Mouse (Mus musculus) neural tube, embryonic 14.5 days (tissue): ENCODE data around the gene Dirc2. TPM values are rescaled to one million over a fixed set of nuclear protein-coding genes. Genes with fewer than 3 reads are reported as not detected.

Experiments
- ATAC-seq: fragments of 200-750 bp; cut with Nextera tagmentation; 2 replicates; pipeline ENCODE4 v1.8.0; 2017; ENCODE audit warnings: low read depth, mild to moderate bottlenecking, moderate TSS enrichment, moderate library complexity
- H3K27ac ChIP-seq: fragments of 300-500 bp; sonication (generic); 2 replicates; pipeline ENCODE4 v1.5.1; 2014; ENCODE audit warnings: low read depth, mild to moderate bottlenecking, control low read depth, low read length, moderate library complexity, mixed read lengths
- H3K27me3 ChIP-seq: fragments of 300-500 bp; sonication (generic); 2 replicates; pipeline ENCODE4 v1.6.1; 2014; ENCODE audit warnings: low read length; ENCODE audit not compliant: control insufficient read depth, insufficient read depth
- H3K36me3 ChIP-seq: fragments of 300-500 bp; sonication (generic); 2 replicates; pipeline ENCODE4 v1.6.1; 2014; ENCODE audit warnings: low read length, mixed read lengths; ENCODE audit not compliant: control insufficient read depth, insufficient read depth
- H3K4me1 ChIP-seq: fragments of 300-500 bp; sonication (generic); 2 replicates; pipeline ENCODE4 v1.6.1; 2014; ENCODE audit warnings: low read length; ENCODE audit not compliant: control insufficient read depth, insufficient read depth
- H3K4me2 ChIP-seq: fragments of 300-500 bp; sonication (generic); 2 replicates; pipeline ENCODE4 v1.6.1; 2014; ENCODE audit warnings: mild to moderate bottlenecking, low read depth, low read length, control low read depth
- H3K4me3 ChIP-seq: fragments of 300-500 bp; sonication (generic); 2 replicates; pipeline ENCODE4 v1.5.1; 2014; ENCODE audit warnings: low read depth, low read length, control low read depth, mixed read lengths
- H3K9ac ChIP-seq: fragments of 300-500 bp; sonication (generic); replicated peaks from 2 replicates; pipeline ENCODE4 v1.6.1; 2014; ENCODE audit warnings: low read depth, mild to moderate bottlenecking, control low read depth, low read length, mixed read lengths
- H3K9me3 ChIP-seq: fragments of 300-500 bp; sonication (generic); 2 replicates; pipeline ENCODE4 v1.6.1; 2016; ENCODE audit warnings: low read length; ENCODE audit not compliant: control insufficient read depth
- WGBS: fragments of 180-500 bp; shearing (Covaris S2); extraction: QIAGEN DNeasy Blood & Tissue Kit; methylation state at CpG from one replicate; pipeline ENCODE4 v1.1.7; 2014; 5-methylcytosine and 5-hydroxymethylcytosine counted together
- polyA plus RNA-seq: library from polyadenylated mRNA; unstranded; fragments of >200 nt; fragmentation: Nextera tagmentation; extraction: Ambion mirVana; gene quantifications from 2 replicates; pipeline ENCODE4 v1.2.1, GENCODE M21; 2014

The Dirc2 gene
- polyA plus RNA-seq, 1 experiment from 2014 or later: 45.9 TPM

DNA sequence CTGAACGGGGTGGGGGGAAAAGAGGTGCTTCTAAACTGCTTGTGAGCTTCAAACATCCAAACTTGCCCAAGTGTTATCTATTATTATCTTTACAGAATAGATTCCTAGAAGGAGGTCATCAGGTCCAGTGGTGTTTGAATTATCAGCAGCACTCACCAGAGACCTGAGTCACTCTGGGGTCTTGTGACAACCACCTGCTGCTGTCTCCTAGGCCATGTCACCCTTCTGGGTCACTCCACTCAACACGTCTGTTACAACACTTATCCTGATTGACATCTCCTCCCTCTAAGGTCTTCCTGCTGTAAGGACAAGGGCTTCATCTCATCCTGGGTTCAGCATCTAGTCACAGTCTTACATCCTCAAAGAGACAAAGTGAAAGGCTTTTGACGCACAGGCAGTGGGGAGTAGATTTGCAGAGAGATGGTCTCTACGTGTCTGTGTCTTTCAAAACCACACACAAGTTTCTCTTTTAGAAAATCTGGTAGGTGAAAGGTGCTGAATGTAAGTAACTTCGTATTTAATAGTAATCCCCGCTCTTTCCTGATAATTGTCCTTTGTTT, 22.9 kb upstream of the Dirc2 start:
- Histone ChIP-seq H3K27ac (no peak overlapping the region), H3K4me3 (no peak overlapping the region), H3K36me3 (peaks cover 6% of the 10 kb centered on the region; the same call in 1 of the 2 replicates), H3K4me2 (no peak overlapping the region), H3K27me3 (no peaks in the 10 kb centered on the region), H3K9me3 (no peaks in the 10 kb centered on the region), H3K4me1 (peaks cover 7% of the 10 kb centered on the region; the same call in 1 of the 2 replicates), H3K9ac (no peak overlapping the region)
- WGBS: 92% methylated on average over 6 of the region's 6 CpGs
- no peak for ATAC-seq

DNA sequence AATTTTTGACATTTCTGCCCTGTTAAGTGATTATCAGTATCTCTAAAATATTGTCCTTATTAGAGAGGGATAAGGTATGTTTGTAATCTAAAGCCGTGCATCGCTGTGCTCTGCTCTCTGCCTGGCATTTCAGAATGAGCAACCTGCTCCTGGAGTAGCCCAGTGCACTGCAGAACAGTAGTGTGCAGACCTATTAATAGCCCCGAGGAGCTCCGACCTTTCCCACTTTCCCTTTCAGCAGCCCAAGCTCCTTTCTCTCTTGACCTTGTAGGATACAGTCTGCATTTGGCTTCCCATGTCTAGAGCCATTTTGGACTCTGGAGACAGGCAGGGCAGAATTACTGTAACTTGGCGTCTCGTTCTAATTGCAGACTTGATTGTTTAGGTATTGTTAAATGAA, 19.2 kb upstream of the Dirc2 start:
- no peak overlapping the region for H3K27ac ChIP-seq
- 90% methylated on average over 6 of the region's 6 CpGs for WGBS
- no peak for ATAC-seq
- no peak overlapping the region for H3K4me3 ChIP-seq
- peaks cover 6% of the 10 kb centered on the region; the same call in 1 of the 2 replicates for H3K36me3 ChIP-seq
- no peak overlapping the region for H3K9ac ChIP-seq
- no peaks in the 10 kb centered on the region for H3K9me3 ChIP-seq
- no peaks in the 10 kb centered on the region for H3K27me3 ChIP-seq
- no peak overlapping the region for H3K4me2 ChIP-seq
- H3K4me1 ChIP-seq: peaks cover 7% of the 10 kb centered on the region; the same call in 1 of the 2 replicates

DNA sequence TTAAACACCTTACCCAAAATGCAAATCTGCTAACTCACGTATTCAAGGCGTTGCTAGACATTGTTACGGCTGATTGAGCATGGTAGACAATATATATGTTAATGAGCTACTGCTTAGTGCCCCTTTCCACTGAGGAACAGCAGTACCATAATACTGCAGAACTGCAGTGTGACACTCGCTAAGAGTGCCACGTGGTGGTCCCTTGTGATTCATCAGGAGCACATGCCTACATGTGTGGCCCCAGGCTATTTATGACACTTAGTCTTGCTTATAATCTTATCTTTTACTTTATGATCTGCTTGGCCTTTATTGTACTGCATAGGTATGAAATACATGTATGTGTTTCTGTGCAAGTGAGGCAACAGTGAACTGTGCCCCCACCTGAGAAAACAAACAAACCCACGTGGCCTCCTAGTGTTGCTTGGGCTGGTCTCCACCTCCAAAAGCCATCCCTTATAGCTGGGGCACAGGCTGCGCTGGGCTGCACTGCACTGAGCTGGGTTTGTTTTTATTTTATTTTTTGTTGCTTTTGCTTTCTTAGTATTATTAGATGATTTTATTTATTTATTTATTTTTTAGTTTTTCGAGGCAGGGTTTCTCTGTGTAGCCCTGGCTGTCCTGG, 18.5 kb upstream of the Dirc2 start:
- Histone ChIP-seq H3K36me3 (peaks cover 6% of the 10 kb centered on the region; the same call in 1 of the 2 replicates), H3K9me3 (no peaks in the 10 kb centered on the region), H3K27me3 (no peaks in the 10 kb centered on the region), H3K27ac (no peak overlapping the region), H3K9ac (no peak overlapping the region), H3K4me1 (peaks cover 7% of the 10 kb centered on the region; the same call in 1 of the 2 replicates), H3K4me2 (no peak overlapping the region), H3K4me3 (no peak overlapping the region)
- WGBS: 45% methylated on average over 8 of the region's 8 CpGs
- peak; percentile 79 for ATAC-seq

DNA sequence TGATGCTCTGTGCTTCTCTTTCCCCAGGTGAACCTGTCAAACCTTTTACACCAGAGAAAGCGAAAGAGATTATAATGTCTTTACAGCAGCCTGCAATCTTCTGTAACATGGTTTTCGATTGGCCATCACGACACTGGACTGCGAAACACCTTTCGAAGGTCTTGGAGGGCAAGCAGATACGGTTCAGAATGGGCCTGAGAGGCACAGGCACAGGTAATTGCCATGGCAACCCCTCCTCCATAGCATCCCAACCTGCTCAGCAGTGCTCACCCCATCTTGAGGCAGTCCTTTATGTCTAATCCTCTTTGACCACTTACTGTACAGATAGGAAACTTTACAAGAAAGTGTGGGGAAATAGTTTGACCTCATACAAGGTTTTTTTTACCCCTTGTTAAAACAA, 18.0 kb upstream of the Dirc2 start:
- ATAC-seq: peak; percentile 63; the same call in 1 of the 2 replicates
- Histone ChIP-seq H3K27ac (no peak overlapping the region; the same call in 1 of the 2 replicates), H3K4me2 (no peak overlapping the region), H3K4me3 (no peak overlapping the region), H3K9ac (no peak overlapping the region), H3K9me3 (no peaks in the 10 kb centered on the region), H3K4me1 (peaks cover 7% of the 10 kb centered on the region; the same call in 1 of the 2 replicates), H3K36me3 (peaks cover 6% of the 10 kb centered on the region; the same call in 1 of the 2 replicates), H3K27me3 (no peaks in the 10 kb centered on the region)
- WGBS: 75% methylated on average over 6 of the region's 6 CpGs

DNA sequence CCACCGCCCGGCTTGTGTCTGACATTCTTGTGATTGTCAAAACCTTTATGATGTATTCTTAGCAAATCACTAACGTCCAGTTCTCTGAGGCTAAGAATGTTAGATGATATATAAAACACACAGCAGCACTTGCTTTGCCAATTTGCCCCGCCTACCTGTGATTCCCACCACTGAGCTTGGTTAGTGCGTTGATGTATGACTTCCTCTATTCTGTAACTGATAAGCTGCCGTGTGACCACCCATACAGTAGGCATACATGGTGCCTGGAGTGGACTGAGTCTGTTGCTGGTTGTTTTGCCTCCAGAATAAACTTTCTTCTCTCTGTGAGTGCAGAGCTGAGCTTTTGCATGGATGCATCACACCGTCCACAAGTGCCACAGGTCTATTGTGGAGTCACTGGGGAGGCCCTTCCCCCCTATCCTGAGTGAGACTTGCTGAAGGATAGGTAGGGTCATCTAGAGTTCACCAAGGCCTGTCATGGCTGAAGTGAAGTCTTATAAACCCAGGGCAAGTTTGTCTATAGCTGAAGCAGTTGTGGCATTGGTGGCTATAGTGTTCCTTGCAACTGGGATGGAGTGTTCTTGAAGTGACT, 15.1 kb upstream of the Dirc2 start:
- Histone ChIP-seq H3K36me3 (no peaks in the 10 kb centered on the region; the same call in 1 of the 2 replicates), H3K4me2 (no peak overlapping the region), H3K27me3 (no peaks in the 10 kb centered on the region), H3K9me3 (no peaks in the 10 kb centered on the region), H3K27ac (no peak overlapping the region), H3K4me3 (no peak overlapping the region), H3K4me1 (peaks cover 7% of the 10 kb centered on the region; the same call in 1 of the 2 replicates), H3K9ac (no peak overlapping the region)
- 84% methylated on average over 7 of the region's 7 CpGs for WGBS
- ATAC-seq: no peak

DNA sequence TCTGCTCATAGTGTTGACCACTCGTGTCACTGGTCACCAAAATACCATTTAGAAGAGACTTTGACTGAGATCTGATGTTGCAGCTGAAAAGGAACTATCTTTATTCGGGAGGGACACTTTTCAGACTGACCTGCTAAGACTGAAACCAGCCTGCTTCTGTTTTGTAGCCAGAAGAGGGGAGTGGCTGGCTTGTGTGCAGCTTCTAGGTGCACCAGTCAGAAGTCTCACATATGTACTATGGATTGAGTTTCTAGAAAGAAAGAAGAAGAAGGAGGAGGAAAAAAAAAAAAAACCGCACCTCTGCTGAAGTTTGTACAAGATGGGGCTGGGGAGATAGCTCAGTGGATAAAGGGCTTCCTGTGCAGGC, 14.0 kb upstream of the Dirc2 start:
- H3K4me1 ChIP-seq: peaks cover 7% of the 10 kb centered on the region; the same call in 1 of the 2 replicates
- ATAC-seq: no peak
- 95% methylated on average over 3 of the region's 3 CpGs for WGBS

DNA sequence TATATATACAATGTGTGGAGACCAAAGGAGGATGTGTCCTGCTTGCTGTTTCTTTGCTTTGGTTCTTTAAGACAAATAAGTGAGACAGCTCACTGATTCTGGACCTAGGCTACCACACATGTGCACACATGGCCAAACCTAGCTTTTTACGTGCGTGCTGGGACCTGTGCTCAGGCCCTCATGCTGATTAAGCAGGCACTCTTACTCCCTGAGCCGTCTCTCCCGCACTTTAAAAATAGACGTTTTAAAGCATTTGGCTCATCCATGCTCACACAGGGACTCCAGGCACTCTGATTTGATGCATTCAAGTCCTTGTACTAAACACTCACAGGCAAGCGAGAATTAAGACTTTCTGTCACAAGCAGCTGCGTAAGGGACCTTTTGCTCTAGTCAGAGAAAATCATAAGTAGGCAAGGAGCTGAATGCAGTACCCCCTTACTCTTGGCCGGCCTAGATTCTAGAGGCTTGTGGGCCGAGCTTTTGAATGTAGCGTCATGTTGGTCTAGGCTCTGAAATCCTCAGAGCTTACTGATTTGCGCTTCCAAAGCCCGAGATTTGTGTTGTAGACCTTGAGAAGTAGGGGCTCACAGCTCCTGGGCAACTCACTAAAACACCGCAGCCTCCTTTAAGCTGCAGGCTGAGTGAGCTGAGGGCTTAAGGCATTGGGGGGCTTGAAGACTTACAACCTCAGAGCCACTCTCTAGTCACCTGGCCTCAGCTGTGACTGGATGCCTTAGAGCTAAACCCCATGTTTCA, 13.5 kb upstream of the Dirc2 start:
- Histone ChIP-seq H3K36me3 (no peaks in the 10 kb centered on the region), H3K4me3 (no peak overlapping the region), H3K27ac (no peak overlapping the region), H3K4me2 (no peak overlapping the region), H3K4me1 (peaks cover 6% of the 10 kb centered on the region; the same call in 1 of the 2 replicates), H3K9me3 (no peaks in the 10 kb centered on the region), H3K27me3 (no peaks in the 10 kb centered on the region), H3K9ac (no peak overlapping the region)
- no peak for ATAC-seq
- WGBS: 86% methylated on average over 13 of the region's 13 CpGs

More for the DNA sequence above, 14.0 kb upstream of the Dirc2 start:
- no peak overlapping the region for H3K4me3 ChIP-seq
- no peaks in the 10 kb centered on the region for H3K9me3 ChIP-seq
- no peak overlapping the region for H3K9ac ChIP-seq
- no peaks in the 10 kb centered on the region for H3K27me3 ChIP-seq
- no peaks in the 10 kb centered on the region for H3K36me3 ChIP-seq
- no peak overlapping the region for H3K4me2 ChIP-seq
- no peak overlapping the region for H3K27ac ChIP-seq

DNA sequence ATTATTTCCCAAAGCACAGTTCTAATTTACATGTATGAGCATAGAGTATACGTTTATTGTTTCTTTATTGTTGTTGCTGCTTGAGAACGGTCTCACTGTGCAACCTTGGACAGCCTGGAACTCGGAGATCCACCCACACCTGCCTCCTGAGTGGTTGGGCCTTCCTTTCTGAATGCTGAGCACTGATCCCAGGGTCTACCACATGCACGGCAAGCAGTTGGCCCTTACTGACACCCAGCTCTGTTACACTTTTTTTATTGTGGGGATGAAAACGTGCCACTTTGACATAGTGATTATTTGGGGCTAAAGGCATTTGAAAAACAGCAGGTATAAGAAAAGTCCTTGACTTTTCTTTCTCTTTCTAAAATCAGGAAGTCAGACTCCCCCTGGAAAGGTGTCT, 12.5 kb upstream of the Dirc2 start:
- Histone ChIP-seq H3K36me3 (no peaks in the 10 kb centered on the region), H3K9me3 (no peaks in the 10 kb centered on the region), H3K9ac (no peak overlapping the region), H3K4me1 (no peaks in the 10 kb centered on the region), H3K27me3 (no peaks in the 10 kb centered on the region), H3K4me2 (no peak overlapping the region), H3K4me3 (no peak overlapping the region), H3K27ac (no peak overlapping the region)
- 86% methylated on average over 5 of the region's 5 CpGs for WGBS
- no peak for ATAC-seq
